Mouse (Mus musculus) erythroblast, embryonic 14.5 days (primary cell): ENCODE measurements around the gene Duox2.

Source experiments
- GATA1 ChIP-seq: IDR thresholded peaks from 2 replicates; pipeline ENCODE4 v1.6.1; 2012; ENCODE audit warnings: low read length, inconsistent platforms, mixed read lengths
- TAL1 ChIP-seq: IDR thresholded peaks from 3 replicates; pipeline ENCODE4 v1.6.1; 2012; ENCODE audit warnings: low read length, inconsistent platforms, mixed read lengths

DNA sequence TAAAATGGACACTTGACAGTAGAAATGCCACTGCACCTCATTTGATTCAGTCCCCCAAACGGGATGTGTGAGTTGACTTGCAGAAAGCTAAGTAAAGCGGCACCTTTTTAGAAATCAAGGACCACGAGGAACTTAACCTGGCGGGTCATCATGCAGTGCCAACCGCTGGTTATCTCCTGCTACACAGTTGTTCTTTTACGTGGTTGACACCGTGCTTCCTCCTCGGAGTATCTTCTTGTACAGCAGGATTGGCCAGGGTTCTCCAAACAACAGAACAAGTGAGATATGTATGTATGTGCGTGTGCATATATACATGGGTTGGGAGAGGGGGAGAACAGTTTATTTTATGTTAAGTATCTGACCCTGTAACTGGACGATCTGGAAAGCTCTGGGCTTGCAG, 50.5 kb downstream of the Duox2 start:
- TF ChIP-seq GATA1 (no peak), TAL1 (no peak)
